Mouse (Mus musculus) limb, embryonic 12.5 days (tissue): Measurements from ENCODE around the gene Olfr1454. TPM values are rescaled to one million over a fixed set of nuclear protein-coding genes. Genes with fewer than 3 reads are reported as not detected.

Source experiments
- ATAC-seq: fragments of 200-750 bp; cut with Nextera tagmentation; 2 replicates; pipeline ENCODE4 v1.8.0; 2017; ENCODE audit warnings: low read depth, moderate TSS enrichment; ENCODE audit not compliant: insufficient number of reproducible peaks, insufficient read depth, low FRiP score, low TSS enrichment
- H3K27ac ChIP-seq: fragments of 300-500 bp; sonication (generic); 2 replicates; pipeline ENCODE4 v1.5.1; 2016; ENCODE audit warnings: mild to moderate bottlenecking, moderate library complexity
- H3K27me3 ChIP-seq: fragments of 300-500 bp; sonication (generic); 2 replicates; pipeline ENCODE4 v1.6.1; 2016; ENCODE audit warnings: mild to moderate bottlenecking, moderate library complexity
- H3K36me3 ChIP-seq: fragments of 300-500 bp; sonication (generic); 2 replicates; pipeline ENCODE4 v1.6.1; 2016; ENCODE audit warnings: mild to moderate bottlenecking, moderate library complexity
- H3K4me1 ChIP-seq: fragments of 300-500 bp; sonication (generic); replicated peaks from 2 replicates; pipeline ENCODE4 v1.6.1; 2016
- H3K4me2 ChIP-seq: fragments of 300-500 bp; sonication (generic); 2 replicates; pipeline ENCODE4 v1.6.1; 2016; ENCODE audit warnings: mild to moderate bottlenecking, moderate library complexity
- H3K4me3 ChIP-seq: fragments of 300-500 bp; sonication (generic); replicated peaks from 2 replicates; pipeline ENCODE4 v1.5.1; 2016; ENCODE audit warnings: mild to moderate bottlenecking
- H3K9ac ChIP-seq: fragments of 300-500 bp; sonication (generic); replicated peaks from 2 replicates; pipeline ENCODE4 v1.6.1; 2016; ENCODE audit warnings: mild to moderate bottlenecking, moderate library complexity
- H3K9me3 ChIP-seq: fragments of 300-500 bp; sonication (generic); 2 replicates; pipeline ENCODE4 v1.6.1; 2016; ENCODE audit warnings: mild to moderate bottlenecking, moderate library complexity
- WGBS: fragments of 180-500 bp; shearing (Covaris S2); methylation state at CpG from one replicate; pipeline ENCODE4 v1.1.7; 2016; 5-methylcytosine and 5-hydroxymethylcytosine counted together
- polyA plus RNA-seq: library from polyadenylated mRNA; unstranded; fragments of >200 nt; fragmentation: Nextera tagmentation; extraction: Ambion mirVana; gene quantifications from 2 replicates; pipeline ENCODE4 v1.2.1, GENCODE M21; 2016

Olfr1454 gene
- not detected in 2 replicates for polyA plus RNA-seq

DNA sequence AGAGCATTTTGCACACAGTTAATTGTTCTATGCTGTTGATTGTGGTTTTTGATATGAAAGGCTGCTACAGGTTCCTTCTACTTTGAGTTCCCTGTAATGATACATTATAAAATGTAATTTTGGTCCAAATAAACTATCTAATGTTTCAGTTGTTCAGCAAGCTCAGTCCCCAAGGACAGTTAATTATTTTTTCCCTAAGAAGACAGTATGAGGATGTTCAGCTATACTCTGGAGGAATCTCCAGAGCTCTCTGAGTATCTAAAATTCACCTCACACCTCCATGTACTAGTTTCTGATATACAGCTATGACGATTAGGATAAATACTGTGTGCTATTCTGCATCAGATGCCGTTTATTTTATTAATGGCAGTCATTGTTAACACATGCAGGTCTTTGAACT is at the start of gene Olfr1454:
Gene Olfr1454 (plus strand): TSS at position 301 of the 400 bp plus-strand sequence.
- no peaks in the 10 kb centered on the region for H3K27me3 ChIP-seq
- H3K27ac ChIP-seq, result no peak within 1 kb of the TSS
- WGBS, result 74% methylated on average over 2 of the region's 2 CpGs
- no peak within 1 kb of the TSS for H3K9ac ChIP-seq
- no peaks in the 10 kb centered on the region for H3K4me1 ChIP-seq
- H3K4me3 ChIP-seq, result no peak within 1 kb of the TSS
- no peak for ATAC-seq
- H3K4me2 ChIP-seq, result no peak within 1 kb of the TSS
- peaks cover 19% of the 10 kb centered on the region for H3K9me3 ChIP-seq
- H3K36me3 ChIP-seq, result no peaks in the 10 kb centered on the region

DNA sequence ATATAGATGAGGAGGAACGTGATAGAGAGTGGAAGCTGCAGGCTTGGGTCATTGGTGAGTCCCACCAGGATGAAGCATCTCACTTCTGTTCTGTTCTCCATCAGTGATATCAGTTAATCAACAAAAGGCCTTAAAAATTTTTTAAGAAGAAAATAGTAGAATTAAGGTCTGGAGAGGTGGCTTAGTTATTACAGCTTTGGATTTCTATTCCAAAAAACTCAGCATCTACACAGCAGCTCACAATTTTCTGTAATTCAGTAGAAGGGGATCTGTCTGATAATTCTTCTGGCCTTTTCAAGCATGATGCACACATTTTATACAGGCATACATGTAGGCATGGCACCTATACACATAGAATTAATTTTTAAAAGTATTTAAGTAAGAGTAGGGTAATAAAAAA is 32.2 kb upstream of the Olfr1454 start, which contains the start of gene Olfr1453:
Gene Olfr1453 (minus strand): TSS at position 101 of the 400 bp plus-strand sequence.
- Histone ChIP-seq H3K9ac (no peak within 1 kb of the TSS), H3K4me3 (no peak within 1 kb of the TSS), H3K27ac (no peak within 1 kb of the TSS), H3K36me3 (no peaks in the 10 kb centered on the region), H3K4me1 (no peaks in the 10 kb centered on the region), H3K27me3 (no peaks in the 10 kb centered on the region), H3K9me3 (peaks cover 9% of the 10 kb centered on the region; the same call in 1 of the 2 replicates), H3K4me2 (no peak within 1 kb of the TSS)
- WGBS, result 58% methylated on average over 1 of the region's 1 CpGs
- no peak for ATAC-seq

DNA sequence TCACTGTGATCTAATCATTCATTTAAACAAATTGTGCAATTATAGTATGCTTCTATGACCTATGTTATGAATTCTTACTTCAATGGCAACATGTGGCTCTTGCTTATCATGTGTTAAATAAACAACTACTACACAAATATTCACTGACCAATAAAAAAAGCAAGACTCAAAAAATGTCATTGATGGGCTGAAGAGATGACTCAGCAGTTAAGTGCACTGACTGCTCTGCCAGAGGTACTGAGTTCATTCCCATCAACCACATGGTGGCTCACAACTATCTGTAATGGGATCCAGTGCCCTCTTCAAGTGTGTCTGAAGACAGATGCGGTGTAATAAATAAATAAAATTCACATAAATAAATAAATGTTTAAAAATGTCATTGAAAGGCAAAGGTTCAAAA is 33.5 kb downstream of the Olfr1454 start:
- no peak overlapping the region for H3K9ac ChIP-seq
- H3K4me3 ChIP-seq, result no peak overlapping the region
- no peaks in the 10 kb centered on the region for H3K4me1 ChIP-seq
- 85% methylated on average over 1 of the region's 1 CpGs for WGBS
- H3K9me3 ChIP-seq, result peaks cover 21% of the 10 kb centered on the region
- no peak for ATAC-seq
- no peaks in the 10 kb centered on the region for H3K27me3 ChIP-seq
- no peak overlapping the region for H3K27ac ChIP-seq
- H3K36me3 ChIP-seq, result no peaks in the 10 kb centered on the region
- H3K4me2 ChIP-seq, result no peak overlapping the region

DNA sequence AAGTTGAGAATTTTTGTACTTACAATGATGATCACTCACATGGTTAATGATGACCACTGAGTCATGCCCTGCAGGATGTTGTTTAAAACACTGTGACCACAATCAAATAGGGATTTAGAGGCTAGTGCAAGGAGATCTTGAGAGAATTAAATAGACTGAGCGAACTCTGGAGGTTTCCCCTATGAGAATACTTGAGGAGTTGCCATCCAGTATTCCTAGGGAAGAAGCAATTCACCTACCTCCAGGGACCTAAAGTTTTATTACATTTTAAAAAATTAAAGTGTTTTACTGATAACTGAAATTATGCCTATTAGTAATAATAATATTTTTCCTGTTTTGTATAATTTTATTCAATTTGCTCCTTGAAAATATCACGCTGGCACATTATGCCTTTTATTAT is 37.4 kb downstream of the Olfr1454 start, which contains the start of gene Olfr1457:
Gene Olfr1457 (minus strand): TSS at position 101 of the 400 bp plus-strand sequence.
- no peaks in the 10 kb centered on the region for H3K36me3 ChIP-seq
- H3K27ac ChIP-seq, result no peak within 1 kb of the TSS
- no peak within 1 kb of the TSS for H3K9ac ChIP-seq
- ATAC-seq, result no peak
- H3K27me3 ChIP-seq, result no peaks in the 10 kb centered on the region
- H3K9me3 ChIP-seq, result peaks cover 11% of the 10 kb centered on the region
- WGBS, result 72% methylated on average over 2 of the region's 2 CpGs
- no peak within 1 kb of the TSS for H3K4me2 ChIP-seq
- H3K4me1 ChIP-seq, result no peaks in the 10 kb centered on the region
- no peak within 1 kb of the TSS for H3K4me3 ChIP-seq

DNA sequence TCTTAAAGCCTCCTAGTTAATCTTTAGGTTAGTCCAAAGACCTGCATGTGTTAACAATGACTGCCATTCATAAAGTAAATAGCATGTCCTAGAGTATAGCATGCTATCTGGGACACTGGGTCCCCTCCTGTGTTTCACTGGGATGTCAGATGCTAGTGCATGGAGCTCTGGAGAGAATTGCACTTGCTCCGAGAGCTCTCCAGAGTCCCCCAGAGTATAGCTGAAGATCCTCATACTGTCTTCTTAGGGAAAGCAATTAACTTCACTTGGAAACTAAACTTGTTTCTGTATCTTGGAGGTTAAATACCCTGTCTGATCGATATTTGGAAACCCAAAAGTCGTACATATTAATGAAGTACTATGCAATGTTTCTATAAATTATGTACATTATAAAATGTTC is 46.3 kb downstream of the Olfr1454 start, which contains the start of gene Olfr1458:
Gene Olfr1458 (minus strand): TSS at position 101 of the 400 bp plus-strand sequence.
- Histone ChIP-seq H3K4me2 (no peak within 1 kb of the TSS), H3K36me3 (no peaks in the 10 kb centered on the region), H3K27ac (no peak within 1 kb of the TSS), H3K9ac (no peak within 1 kb of the TSS), H3K9me3 (peaks cover 27% of the 10 kb centered on the region), H3K27me3 (no peaks in the 10 kb centered on the region), H3K4me1 (no peaks in the 10 kb centered on the region), H3K4me3 (no peak within 1 kb of the TSS)
- ATAC-seq, result no peak
- 83% methylated on average over 3 of the region's 3 CpGs for WGBS

Other genes starting within 250 kb of the Olfr1454 start
- not detected in 2 replicates for gene Gm5244, start 213.9 kb upstream of the Olfr1454 start, polyA plus RNA-seq
- not detected in 2 replicates for gene Olfr1444, start 203.3 kb upstream of the Olfr1454 start, polyA plus RNA-seq
- not detected in 2 replicates for gene Olfr1445, start 176.8 kb upstream of the Olfr1454 start, polyA plus RNA-seq
- not detected in 2 replicates for gene Olfr1446, start 167.1 kb upstream of the Olfr1454 start, polyA plus RNA-seq
- not detected in 2 replicates for gene Olfr1447, start 156.9 kb upstream of the Olfr1454 start, polyA plus RNA-seq
- gene Olfr1448, start 136.2 kb upstream of the Olfr1454 start, polyA plus RNA-seq, result not detected in 2 replicates
- gene Olfr1449, start 129.8 kb upstream of the Olfr1454 start, polyA plus RNA-seq, result not detected in 2 replicates
- not detected in 2 replicates for gene Olfr1450, start 110.4 kb upstream of the Olfr1454 start, polyA plus RNA-seq
- gene Olfr1451, start 65.6 kb upstream of the Olfr1454 start, polyA plus RNA-seq, result not detected in 2 replicates
- not detected in 2 replicates for gene Olfr1453, start 32.3 kb upstream of the Olfr1454 start, polyA plus RNA-seq
- gene Olfr1457, start 37.3 kb downstream of the Olfr1454 start, polyA plus RNA-seq, result not detected in 2 replicates
- not detected in 2 replicates for gene Olfr1458, start 46.2 kb downstream of the Olfr1454 start, polyA plus RNA-seq
- not detected in 2 replicates for gene Olfr1459, start 88.9 kb downstream of the Olfr1454 start, polyA plus RNA-seq
- not detected in 2 replicates for gene Olfr1461, start 102.4 kb downstream of the Olfr1454 start, polyA plus RNA-seq
- gene Olfr1462, start 125.1 kb downstream of the Olfr1454 start, polyA plus RNA-seq, result not detected in 2 replicates
- not detected in 2 replicates for gene Olfr1463, start 170.7 kb downstream of the Olfr1454 start, polyA plus RNA-seq